Mouse (Mus musculus) cerebellum, adult 2 months (tissue): ENCODE measurements around the gene Chchd4.
"Not testable (repeated sequence)": the region's sequence is repeated elsewhere in the genome, so short reads cannot be mapped to it uniquely, and the experiment has no call there.

Experiments
- CTCF ChIP-seq: fragments of 200-500 bp; IDR thresholded peaks from 2 replicates; pipeline ENCODE4 v1.5.1; 2011; ENCODE audit warnings: low read depth, mild to moderate bottlenecking, control low read depth, low read length, moderate library complexity, borderline replicate concordance; ENCODE audit not compliant: insufficient read depth
- POLR2A ChIP-seq: fragments of 200-500 bp; IDR thresholded peaks from 2 replicates; pipeline ENCODE4 v1.6.1; 2011; ENCODE audit warnings: low read length, control low read depth, borderline replicate concordance; ENCODE audit not compliant: insufficient read depth

DNA sequence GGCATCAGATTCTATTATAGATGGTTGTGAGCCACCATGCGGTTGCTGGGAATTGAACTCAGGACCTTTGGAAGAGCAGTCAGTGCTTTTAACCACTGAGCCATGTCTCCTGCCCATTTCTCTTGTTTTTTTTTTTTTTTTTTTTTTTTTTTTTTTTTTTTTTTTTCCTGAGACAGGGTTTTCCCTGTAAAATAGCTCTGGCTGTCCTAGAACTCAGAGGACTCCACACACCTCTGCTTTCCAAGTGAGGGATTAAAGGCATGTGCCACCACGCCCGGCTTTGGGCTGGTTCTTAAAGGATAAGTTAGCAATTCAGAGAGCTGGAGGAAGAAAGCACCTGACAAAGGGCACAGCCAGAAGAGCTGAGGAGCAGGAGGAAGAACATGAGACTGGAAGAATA is 1.9 kb downstream of the Chchd4 start:
- not testable (repeated sequence) for TF ChIP-seq POLR2A, CTCF
